Mouse (Mus musculus): Measurements from ENCODE around the gene Htra2. TPM values are rescaled to one million over a fixed set of nuclear protein-coding genes. Genes with fewer than 3 reads are reported as not detected.

The Htra2 gene
- polyA plus RNA-seq, 1 experiment from 2014 or later, result 32.9 TPM

- Histone ChIP-seq H3K9ac (ENCODE audit: low read length) (no peak overlapping the region), H3K4me1 (ENCODE audit: control insufficient read depth, insufficient read depth, low read length) (no peaks in the 10 kb centered on the region), H3K4me2 (ENCODE audit: low read length) (no peak overlapping the region), H3K36me3 (ENCODE audit: control insufficient read depth, insufficient read depth, low read length) (no peaks in the 10 kb centered on the region), H3K27ac (ENCODE audit: low read depth, low read length) (no peak overlapping the region), H3K9me3 (replicated peaks; ENCODE audit: control insufficient read depth, low read length) (no peaks in the 10 kb centered on the region), H3K4me3 (ENCODE audit: low read depth, low read length) (no peak overlapping the region), H3K27me3 (replicated peaks; ENCODE audit: control insufficient read depth, insufficient read depth, low read length) (no peaks in the 10 kb centered on the region)
- no peak for DNase-seq (ENCODE audit: low spot score)
- 88% methylated on average over 6 of the region's 6 CpGs for WGBS
- no peak for ATAC-seq
Measured at GRCm38 (mm10) chr6:83020121-83020520, 35.0 kb downstream of the Htra2 start.

DNA sequence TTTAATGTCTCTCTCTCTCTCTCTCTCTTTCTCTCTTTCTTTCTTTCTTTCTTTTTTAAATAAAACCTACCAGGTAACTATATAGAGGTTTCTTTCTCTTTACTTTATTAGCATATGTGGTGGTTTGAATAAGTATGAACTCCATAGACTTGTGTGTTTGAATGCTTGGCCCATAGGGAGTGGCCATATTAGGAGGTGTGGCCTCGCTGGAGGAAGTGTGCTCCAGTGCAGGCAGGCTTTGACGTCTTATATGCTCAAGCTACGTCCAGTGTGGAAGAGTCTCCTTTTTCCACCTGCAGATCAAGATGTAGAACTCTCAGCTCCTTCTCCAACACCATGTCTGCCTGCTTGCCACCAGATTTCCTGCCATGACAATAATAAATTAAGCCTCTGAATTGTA lies 36.0 kb downstream of the Htra2 start:
- Histone ChIP-seq H3K4me3 (ENCODE audit: low read depth, low read length) (no peak overlapping the region), H3K4me2 (ENCODE audit: low read length) (no peak overlapping the region), H3K9ac (ENCODE audit: low read length) (no peak overlapping the region), H3K27me3 (replicated peaks; ENCODE audit: control insufficient read depth, insufficient read depth, low read length) (no peaks in the 10 kb centered on the region), H3K27ac (ENCODE audit: low read depth, low read length) (no peak overlapping the region), H3K36me3 (ENCODE audit: control insufficient read depth, insufficient read depth, low read length) (no peaks in the 10 kb centered on the region), H3K4me1 (ENCODE audit: control insufficient read depth, insufficient read depth, low read length) (no peaks in the 10 kb centered on the region), H3K9me3 (replicated peaks; ENCODE audit: control insufficient read depth, low read length) (no peaks in the 10 kb centered on the region)
- 71% methylated on average over 3 of the region's 3 CpGs for whole genome bisulfite sequencing
- no peak for ATAC-seq
- DNase-seq (ENCODE audit: low spot score), result no peak

GRCm38 (mm10) chr6:83017190-83017589 lies 37.9 kb downstream of the Htra2 start:
- DNase-seq (ENCODE audit: low spot score) (no peak), ATAC-seq (no peak)
- Histone ChIP-seq H3K9me3 (replicated peaks; ENCODE audit: control insufficient read depth, low read length) (no peaks in the 10 kb centered on the region), H3K4me3 (ENCODE audit: low read depth, low read length) (no peak overlapping the region), H3K4me1 (ENCODE audit: control insufficient read depth, insufficient read depth, low read length) (no peaks in the 10 kb centered on the region), H3K4me2 (ENCODE audit: low read length) (no peak overlapping the region), H3K36me3 (ENCODE audit: control insufficient read depth, insufficient read depth, low read length) (no peaks in the 10 kb centered on the region), H3K27ac (ENCODE audit: low read depth, low read length) (no peak overlapping the region), H3K9ac (ENCODE audit: low read length) (no peak overlapping the region), H3K27me3 (replicated peaks; ENCODE audit: control insufficient read depth, insufficient read depth, low read length) (no peaks in the 10 kb centered on the region)
- WGBS, result 72% methylated on average over 3 of the region's 3 CpGs

- Histone ChIP-seq H3K4me1 (ENCODE audit: control insufficient read depth, insufficient read depth, low read length) (no peaks in the 10 kb centered on the region), H3K9ac (ENCODE audit: low read length) (no peak overlapping the region), H3K4me3 (ENCODE audit: low read depth, low read length) (no peak overlapping the region), H3K9me3 (replicated peaks; ENCODE audit: control insufficient read depth, low read length) (no peaks in the 10 kb centered on the region), H3K27ac (ENCODE audit: low read depth, low read length) (no peak overlapping the region), H3K27me3 (replicated peaks; ENCODE audit: control insufficient read depth, insufficient read depth, low read length) (no peaks in the 10 kb centered on the region), H3K4me2 (ENCODE audit: low read length) (no peak overlapping the region), H3K36me3 (ENCODE audit: control insufficient read depth, insufficient read depth, low read length) (no peaks in the 10 kb centered on the region)
- ATAC-seq (no peak), DNase-seq (ENCODE audit: low spot score) (no peak)
- WGBS, result 87% methylated on average over 2 of the region's 2 CpGs
Measured at GRCm38 (mm10) chr6:83015749-83016148, 39.3 kb downstream of the Htra2 start.

- no peak overlapping the region for H3K9ac ChIP-seq (ENCODE audit: low read length)
- no peaks in the 10 kb centered on the region for H3K27me3 ChIP-seq (replicated peaks; ENCODE audit: control insufficient read depth, insufficient read depth, low read length)
- 79% methylated on average over 12 of the region's 12 CpGs for WGBS
- DNase-seq (ENCODE audit: low spot score) (no peak), ATAC-seq (no peak)
- H3K4me3 ChIP-seq (ENCODE audit: low read depth, low read length), result no peak overlapping the region
- no peaks in the 10 kb centered on the region for H3K9me3 ChIP-seq (replicated peaks; ENCODE audit: control insufficient read depth, low read length)
- no peak overlapping the region for H3K27ac ChIP-seq (ENCODE audit: low read depth, low read length)
- no peaks in the 10 kb centered on the region for H3K36me3 ChIP-seq (ENCODE audit: control insufficient read depth, insufficient read depth, low read length)
- no peak overlapping the region for H3K4me2 ChIP-seq (ENCODE audit: low read length)
- H3K4me1 ChIP-seq (ENCODE audit: control insufficient read depth, insufficient read depth, low read length), result no peaks in the 10 kb centered on the region
Measured at GRCm38 (mm10) chr6:83014482-83015466, 40.3 kb downstream of the Htra2 start.

GRCm38 (mm10) chr6:83013444-83013843 lies 41.6 kb downstream of the Htra2 start:
- Histone ChIP-seq H3K9ac (ENCODE audit: low read length) (no peak overlapping the region), H3K4me2 (ENCODE audit: low read length) (no peak overlapping the region), H3K4me1 (ENCODE audit: control insufficient read depth, insufficient read depth, low read length) (no peaks in the 10 kb centered on the region), H3K4me3 (ENCODE audit: low read depth, low read length) (no peak overlapping the region), H3K27me3 (replicated peaks; ENCODE audit: control insufficient read depth, insufficient read depth, low read length) (no peaks in the 10 kb centered on the region), H3K36me3 (ENCODE audit: control insufficient read depth, insufficient read depth, low read length) (no peaks in the 10 kb centered on the region), H3K27ac (ENCODE audit: low read depth, low read length) (no peak overlapping the region), H3K9me3 (replicated peaks; ENCODE audit: control insufficient read depth, low read length) (no peaks in the 10 kb centered on the region)
- DNase-seq (ENCODE audit: low spot score) (no peak), ATAC-seq (no peak)
- 67% methylated on average over 5 of the region's 5 CpGs for WGBS

GRCm38 (mm10) chr6:83011756-83012155 lies 43.3 kb downstream of the Htra2 start:
- Histone ChIP-seq H3K27me3 (replicated peaks; ENCODE audit: control insufficient read depth, insufficient read depth, low read length) (no peaks in the 10 kb centered on the region), H3K4me3 (ENCODE audit: low read depth, low read length) (no peak overlapping the region), H3K4me2 (ENCODE audit: low read length) (no peak overlapping the region), H3K9ac (ENCODE audit: low read length) (no peak overlapping the region), H3K27ac (ENCODE audit: low read depth, low read length) (no peak overlapping the region), H3K4me1 (ENCODE audit: control insufficient read depth, insufficient read depth, low read length) (no peaks in the 10 kb centered on the region), H3K9me3 (replicated peaks; ENCODE audit: control insufficient read depth, low read length) (no peaks in the 10 kb centered on the region), H3K36me3 (ENCODE audit: control insufficient read depth, insufficient read depth, low read length) (no peaks in the 10 kb centered on the region)
- ATAC-seq (no peak), DNase-seq (ENCODE audit: low spot score) (no peak)
- 74% methylated on average over 6 of the region's 6 CpGs for WGBS

DNA sequence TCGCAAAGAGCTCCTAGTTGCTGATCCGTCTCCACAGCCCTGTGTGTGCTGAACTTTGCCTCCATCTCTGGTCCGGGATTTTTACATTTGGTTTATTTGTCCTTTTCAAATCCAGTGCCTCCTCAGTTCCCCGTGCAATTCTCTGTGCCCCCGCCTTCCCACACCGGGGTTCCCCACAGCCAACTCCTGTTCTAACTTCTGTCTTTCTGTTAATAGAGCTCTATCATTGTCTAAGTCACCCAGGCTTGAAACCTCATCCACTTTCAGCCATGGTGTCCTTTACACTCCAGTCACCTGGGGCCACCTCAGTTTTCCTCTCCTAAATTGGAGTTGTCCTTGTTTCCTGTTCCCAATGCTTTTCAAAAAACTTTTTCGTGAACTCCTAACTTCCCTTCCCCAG lies 43.8 kb downstream of the Htra2 start:
- no peak overlapping the region for H3K4me3 ChIP-seq (ENCODE audit: low read depth, low read length)
- 89% methylated on average over 7 of the region's 7 CpGs for WGBS
- ATAC-seq, result no peak

GRCm38 (mm10) chr6:83010010-83010409 lies 45.1 kb downstream of the Htra2 start:
- DNase-seq (ENCODE audit: low spot score), result no peak

More for the DNA sequence above, 43.8 kb downstream of the Htra2 start:
- no peaks in the 10 kb centered on the region for H3K4me1 ChIP-seq (ENCODE audit: control insufficient read depth, insufficient read depth, low read length)
- H3K36me3 ChIP-seq (ENCODE audit: control insufficient read depth, insufficient read depth, low read length), result no peaks in the 10 kb centered on the region
- no peak overlapping the region for H3K9ac ChIP-seq (ENCODE audit: low read length)
- H3K27me3 ChIP-seq (replicated peaks; ENCODE audit: control insufficient read depth, insufficient read depth, low read length), result no peaks in the 10 kb centered on the region
- H3K4me2 ChIP-seq (ENCODE audit: low read length), result no peak overlapping the region
- H3K9me3 ChIP-seq (replicated peaks; ENCODE audit: control insufficient read depth, low read length), result no peaks in the 10 kb centered on the region
- DNase-seq (ENCODE audit: low spot score), result no peak
- no peak overlapping the region for H3K27ac ChIP-seq (ENCODE audit: low read depth, low read length)

More at GRCm38 (mm10) chr6:83010010-83010409, 45.1 kb downstream of the Htra2 start:
- Histone ChIP-seq H3K4me1 (ENCODE audit: control insufficient read depth, insufficient read depth, low read length) (no peaks in the 10 kb centered on the region), H3K9ac (ENCODE audit: low read length) (no peak overlapping the region), H3K36me3 (ENCODE audit: control insufficient read depth, insufficient read depth, low read length) (no peaks in the 10 kb centered on the region), H3K4me2 (ENCODE audit: low read length) (no peak overlapping the region), H3K9me3 (replicated peaks; ENCODE audit: control insufficient read depth, low read length) (no peaks in the 10 kb centered on the region), H3K27ac (ENCODE audit: low read depth, low read length) (no peak overlapping the region), H3K4me3 (ENCODE audit: low read depth, low read length) (no peak overlapping the region), H3K27me3 (replicated peaks; ENCODE audit: control insufficient read depth, insufficient read depth, low read length) (no peaks in the 10 kb centered on the region)
- 75% methylated on average over 7 of the region's 7 CpGs for WGBS
- no peak for ATAC-seq

Data from forebrain, embryonic 14.5 days (tissue).